Mouse (Mus musculus) layer of hippocampus, postnatal 36 days (tissue): ENCODE measurements around the gene Ccdc9b. TPM values are rescaled to one million over a fixed set of nuclear protein-coding genes. Genes with fewer than 3 reads are reported as not detected.

ENCODE experiments used
- DNase-seq, 2 experiments: peaks; one replicate each; pipeline ENCODE4 v3.0.0; 2022
- total RNA-seq, 2 experiments: library from RNA; stranded (reverse); gene quantifications; 2 replicates each; pipeline ENCODE4 v1.2.3; 2021

The Ccdc9b gene
- 1 to 10 TPM; 6.4 to 6.5 TPM for total RNA-seq

- DNase-seq = peak; percentile 87 to 89
These were observed at the start of gene Ccdc9b for GRCm38 (mm10) chr2:118761906-118762783. Ccdc9b (minus strand) TSS chr2:118762661.

- no peak for DNase-seq
These were observed 48.4 kb upstream of the Ccdc9b start for GRCm38 (mm10) chr2:118810861-118811260.

GRCm38 (mm10) chr2:118806860-118807259 lies 44.4 kb upstream of the Ccdc9b start:
- no peak for DNase-seq

GRCm38 (mm10) chr2:118805756-118806155 lies 43.3 kb upstream of the Ccdc9b start:
- no peak for DNase-seq

- DNase-seq = no peak
These were observed 42.7 kb upstream of the Ccdc9b start for GRCm38 (mm10) chr2:118805137-118805536.

GRCm38 (mm10) chr2:118804474-118804873 lies 42.0 kb upstream of the Ccdc9b start:
- no peak for DNase-seq

GRCm38 (mm10) chr2:118802542-118803118 lies 40.2 kb upstream of the Ccdc9b start:
- no peak for DNase-seq

- DNase-seq = no peak
These were observed 31.2 kb upstream of the Ccdc9b start for GRCm38 (mm10) chr2:118793636-118794035.

GRCm38 (mm10) chr2:118792259-118792613 lies 29.8 kb upstream of the Ccdc9b start:
- DNase-seq = no peak

GRCm38 (mm10) chr2:118791591-118792258 lies 29.3 kb upstream of the Ccdc9b start:
- DNase-seq = no peak

- peak; percentile 50 to 57 for DNase-seq
These were observed 28.4 kb upstream of the Ccdc9b start for GRCm38 (mm10) chr2:118790551-118791525.

GRCm38 (mm10) chr2:118790221-118790550 lies 27.7 kb upstream of the Ccdc9b start:
- no peak for DNase-seq

- peak; percentile 55 to 68 for DNase-seq
These were observed 27.0 kb upstream of the Ccdc9b start for GRCm38 (mm10) chr2:118789501-118789900.

- no peak for DNase-seq
These were observed 24.1 kb upstream of the Ccdc9b start for GRCm38 (mm10) chr2:118786525-118786924.

GRCm38 (mm10) chr2:118783663-118784062 lies 21.2 kb upstream of the Ccdc9b start:
- DNase-seq = no peak

GRCm38 (mm10) chr2:118783093-118783492 lies 20.6 kb upstream of the Ccdc9b start:
- DNase-seq = no peak

GRCm38 (mm10) chr2:118782303-118782702 lies 19.8 kb upstream of the Ccdc9b start:
- DNase-seq = no peak

GRCm38 (mm10) chr2:118781115-118781514 lies 18.7 kb upstream of the Ccdc9b start:
- DNase-seq = no peak

GRCm38 (mm10) chr2:118779504-118780480 lies 17.3 kb upstream of the Ccdc9b start, which contains the start of gene Disp2:
Disp2 (plus strand) TSS chr2:118779719.
- DNase-seq = peak; percentile 93

- no peak for DNase-seq
These were observed 16.6 kb upstream of the Ccdc9b start for GRCm38 (mm10) chr2:118779065-118779464.

- DNase-seq = no peak
These were observed 16.0 kb upstream of the Ccdc9b start for GRCm38 (mm10) chr2:118778418-118778817.
